18 mouse cellular contexts compared by ENCODE assay signal in genomic region chr14:41029303-41029702, GRCm38 (mm10). TPM values are rescaled to one million over a fixed set of nuclear protein-coding genes. Genes with fewer than 3 reads are reported as not detected.
DNase-seq lines count a peak whose midpoint lies in the region; ATAC-seq and TF ChIP-seq lines count a peak whose summit lies in the region.
"Had no signal": no experiment of that assay in that cellular context is flagged by ENCODE, and none has a peak within 500 bp of the region (broad histone marks: within the 10 kb centered on the region; RNA-seq: fewer than 3 reads in every experiment).

No protein-coding gene starts in this region.

- no peak overlapping the region for H3K27ac ChIP-seq in kidney, postnatal 0 days
- no peak overlapping the region for H3K27ac ChIP-seq in kidney, embryonic 15.5 days
- no peak overlapping the region for H3K27ac ChIP-seq in liver, embryonic 16.5 days (ENCODE audit: low read length)
- no peak overlapping the region for H3K27ac ChIP-seq in liver, embryonic 12.5 days
- H3K27ac ChIP-seq in intestine, postnatal 0 days (ENCODE audit: low read depth, low read length) = peak overlapping the region; percentile 15; the same call in 1 of the 2 replicates
- H3K27ac ChIP-seq in midbrain, embryonic 16.5 days (ENCODE audit: low read length) = no peak overlapping the region
- H3K27ac ChIP-seq: embryonic facial prominence, embryonic 10.5 days; forebrain, embryonic 13.5 days had no signal

- WGBS in kidney, postnatal 0 days = 75% methylated on average over 4 of the region's 4 CpGs
- WGBS in kidney, embryonic 15.5 days = 69% methylated on average over 4 of the region's 4 CpGs
- 70% methylated on average over 4 of the region's 4 CpGs for WGBS in liver, embryonic 16.5 days (ENCODE audit: insufficient replicate concordance)
- 70% methylated on average over 4 of the region's 4 CpGs for WGBS in liver, embryonic 12.5 days (ENCODE audit: insufficient replicate concordance)
- WGBS in intestine, postnatal 0 days = 49% methylated on average over 4 of the region's 4 CpGs
- WGBS in midbrain, embryonic 16.5 days = 70% methylated on average over 4 of the region's 4 CpGs

- H3K4me2 ChIP-seq in kidney, postnatal 0 days (ENCODE audit: low read length) = no peak overlapping the region
- H3K4me2 ChIP-seq in kidney, embryonic 15.5 days = no peak overlapping the region
- H3K4me2 ChIP-seq in liver, embryonic 16.5 days (ENCODE audit: low read depth, low read length) = no peak overlapping the region
- H3K4me2 ChIP-seq in liver, embryonic 12.5 days = no peak overlapping the region
- H3K4me2 ChIP-seq in intestine, postnatal 0 days (replicated peaks; ENCODE audit: low read depth) = no peak overlapping the region
- no peak overlapping the region for H3K4me2 ChIP-seq in midbrain, embryonic 16.5 days (ENCODE audit: low read length)
- H3K4me2 ChIP-seq: forebrain, embryonic 13.5 days; heart, embryonic 12.5 days had no signal

- H3K4me3 ChIP-seq in kidney, postnatal 0 days (replicated peaks; ENCODE audit: low read depth, low read length) = no peak overlapping the region
- no peak overlapping the region for H3K4me3 ChIP-seq in kidney, embryonic 15.5 days (replicated peaks)
- H3K4me3 ChIP-seq in liver, embryonic 16.5 days (ENCODE audit: low read depth, low read length) = no peak overlapping the region
- no peak overlapping the region for H3K4me3 ChIP-seq in liver, embryonic 12.5 days
- H3K4me3 ChIP-seq in intestine, postnatal 0 days (ENCODE audit: low read depth, low read length) = no peak overlapping the region
- H3K4me3 ChIP-seq in midbrain, embryonic 16.5 days (ENCODE audit: low read depth, low read length) = no peak overlapping the region
- H3K4me3 ChIP-seq: embryonic facial prominence, embryonic 10.5 days; forebrain, embryonic 13.5 days; heart, embryonic 12.5 days had no signal

- no peak for TF ChIP-seq CTCF in kidney, postnatal 0 days (IDR thresholded peaks at IDR 0.05; ENCODE audit: low read depth)
- TF ChIP-seq CTCF in intestine, postnatal 0 days (IDR thresholded peaks at IDR 0.05; ENCODE audit: low read depth) = no peak

- no peaks in the 10 kb centered on the region for H3K4me1 ChIP-seq in kidney, postnatal 0 days (replicated peaks; ENCODE audit: insufficient read depth, low read length)
- H3K4me1 ChIP-seq in kidney, embryonic 15.5 days = no peaks in the 10 kb centered on the region
- peaks cover 27% of the 10 kb centered on the region for H3K4me1 ChIP-seq in liver, embryonic 16.5 days (ENCODE audit: control insufficient read depth, low read depth, low read length)
- H3K4me1 ChIP-seq in liver, embryonic 12.5 days = peaks cover 38% of the 10 kb centered on the region
- peaks cover 4% of the 10 kb centered on the region; the same call in 1 of the 2 replicates for H3K4me1 ChIP-seq in intestine, postnatal 0 days (replicated peaks; ENCODE audit: control insufficient read depth, insufficient read depth, low read length)
- H3K4me1 ChIP-seq in midbrain, embryonic 16.5 days (ENCODE audit: control insufficient read depth, insufficient read depth, low read length) = no peaks in the 10 kb centered on the region
- H3K4me1 ChIP-seq: embryonic facial prominence, embryonic 10.5 days; forebrain, embryonic 13.5 days had no signal

- H3K9ac ChIP-seq in kidney, postnatal 0 days (ENCODE audit: low read depth, low read length) = no peak overlapping the region
- no peak overlapping the region for H3K9ac ChIP-seq in kidney, embryonic 15.5 days
- H3K9ac ChIP-seq in liver, embryonic 16.5 days (ENCODE audit: low read depth, low read length) = no peak overlapping the region
- H3K9ac ChIP-seq in liver, embryonic 12.5 days = no peak overlapping the region
- H3K9ac ChIP-seq in intestine, postnatal 0 days (ENCODE audit: low read depth, low read length) = no peak overlapping the region
- H3K9ac ChIP-seq in midbrain, embryonic 16.5 days (ENCODE audit: low read depth, low read length) = no peak overlapping the region
- H3K9ac ChIP-seq: forebrain, embryonic 13.5 days; forebrain, postnatal 0 days; heart, embryonic 12.5 days had no signal

- no peaks in the 10 kb centered on the region for H3K27me3 ChIP-seq in kidney, postnatal 0 days (ENCODE audit: insufficient read depth, low read length)
- H3K27me3 ChIP-seq in kidney, embryonic 15.5 days = no peaks in the 10 kb centered on the region
- no peaks in the 10 kb centered on the region for H3K27me3 ChIP-seq in liver, embryonic 16.5 days (ENCODE audit: control insufficient read depth, insufficient read depth, low read depth, low read length)
- H3K27me3 ChIP-seq in liver, embryonic 12.5 days (replicated peaks) = no peaks in the 10 kb centered on the region
- no peaks in the 10 kb centered on the region for H3K27me3 ChIP-seq in intestine, postnatal 0 days (replicated peaks; ENCODE audit: control insufficient read depth, insufficient read depth, low read length)
- H3K27me3 ChIP-seq in midbrain, embryonic 16.5 days (ENCODE audit: control insufficient read depth, insufficient read depth, low read depth, low read length) = no peaks in the 10 kb centered on the region
- H3K27me3 ChIP-seq: forebrain, embryonic 13.5 days; heart, embryonic 12.5 days had no signal

- no peak for DNase-seq in kidney, postnatal 0 days (ENCODE audit: low spot score)
- no peak for DNase-seq in thymus, adult 18-20 months
- DNase-seq: adrenal gland, adult 2 months; adrenal gland, postnatal 25 days; cerebellum, adult 18-20 months; cerebellum, adult 9-11 months; forebrain, postnatal 0 days; gastrocnemius, postnatal 14 days had no signal

- peak; percentile 59; the same call in 1 of the 2 replicates for ATAC-seq in kidney, postnatal 0 days (replicated peaks; ENCODE audit: low FRiP score, low read depth)
- ATAC-seq in kidney, embryonic 15.5 days (replicated peaks; ENCODE audit: low FRiP score) = no peak
- ATAC-seq in liver, embryonic 16.5 days (ENCODE audit: low read depth) = peak; percentile 17; the same call in 1 of the 2 replicates
- no peak for ATAC-seq in liver, embryonic 12.5 days
- ATAC-seq in intestine, postnatal 0 days = peak; percentile 80
- no peak for ATAC-seq in midbrain, embryonic 16.5 days
- ATAC-seq: forebrain, embryonic 13.5 days; forebrain, postnatal 0 days had no signal

- no peaks in the 10 kb centered on the region for H3K36me3 ChIP-seq in kidney, postnatal 0 days (ENCODE audit: insufficient read depth, low read length)
- no peaks in the 10 kb centered on the region for H3K36me3 ChIP-seq in kidney, embryonic 15.5 days
- no peaks in the 10 kb centered on the region for H3K36me3 ChIP-seq in liver, embryonic 16.5 days (ENCODE audit: control insufficient read depth, insufficient read depth)
- no peaks in the 10 kb centered on the region for H3K36me3 ChIP-seq in liver, embryonic 12.5 days
- H3K36me3 ChIP-seq in intestine, postnatal 0 days (ENCODE audit: control insufficient read depth, insufficient read depth) = no peaks in the 10 kb centered on the region
- no peaks in the 10 kb centered on the region for H3K36me3 ChIP-seq in midbrain, embryonic 16.5 days (ENCODE audit: control insufficient read depth, insufficient read depth, low read length)
- H3K36me3 ChIP-seq: embryonic facial prominence, embryonic 10.5 days; heart, embryonic 12.5 days had no signal

- H3K9me3 ChIP-seq in kidney, postnatal 0 days (replicated peaks; ENCODE audit: low read length) = no peaks in the 10 kb centered on the region
- H3K9me3 ChIP-seq in kidney, embryonic 15.5 days (replicated peaks) = no peaks in the 10 kb centered on the region
- no peaks in the 10 kb centered on the region for H3K9me3 ChIP-seq in liver, embryonic 16.5 days (replicated peaks; ENCODE audit: control insufficient read depth, low read length)
- no peaks in the 10 kb centered on the region for H3K9me3 ChIP-seq in liver, embryonic 12.5 days (replicated peaks)
- H3K9me3 ChIP-seq in intestine, postnatal 0 days (ENCODE audit: control insufficient read depth) = no peaks in the 10 kb centered on the region
- no peaks in the 10 kb centered on the region for H3K9me3 ChIP-seq in midbrain, embryonic 16.5 days (replicated peaks; ENCODE audit: control insufficient read depth, low read length, poor library complexity, severe bottlenecking)
- H3K9me3 ChIP-seq: embryonic facial prominence, embryonic 10.5 days; forebrain, embryonic 13.5 days; heart, embryonic 12.5 days had no signal

RNA-seq across cellular contexts. Expression of gene Fam213a, which starts 15.7 kb away (rescaled TPM):
- polyA plus RNA-seq in kidney, postnatal 0 days (2015; fragmentation: Nextera tagmentation; extraction: Ambion mirVana) = 80.5 and 94.7 TPM in 2 replicates
- polyA plus RNA-seq in kidney, embryonic 15.5 days (2015; fragmentation: Nextera tagmentation; extraction: Ambion mirVana) = 96.8 and 103 TPM in 2 replicates
- 92.7 and 96.5 TPM in 2 replicates for polyA plus RNA-seq in liver, embryonic 16.5 days (2015; fragmentation: Nextera tagmentation; extraction: Ambion mirVana)
- 77.7 and 79.0 TPM in 2 replicates for polyA plus RNA-seq in liver, embryonic 12.5 days (2016; fragmentation: Nextera tagmentation; extraction: Ambion mirVana)
- 86.9 and 96.2 TPM in 2 replicates for polyA plus RNA-seq in intestine, postnatal 0 days (2015; fragmentation: Nextera tagmentation; extraction: Ambion mirVana)
- 105 and 111 TPM in 2 replicates for polyA plus RNA-seq in midbrain, embryonic 16.5 days (2015; fragmentation: Nextera tagmentation; extraction: Ambion mirVana)

RNA-seq across cellular contexts. Expression of gene Dydc2, which starts 39.7 kb away (rescaled TPM):
- polyA plus RNA-seq in kidney, postnatal 0 days (2015; fragmentation: Nextera tagmentation; extraction: Ambion mirVana) = 0.23 TPM in 1 of 2 replicates, not detected in the other
- not detected in 2 replicates for polyA plus RNA-seq in kidney, embryonic 15.5 days (2015; fragmentation: Nextera tagmentation; extraction: Ambion mirVana)
- polyA plus RNA-seq in liver, embryonic 16.5 days (2015; fragmentation: Nextera tagmentation; extraction: Ambion mirVana) = not detected in 2 replicates
- not detected in 2 replicates for polyA plus RNA-seq in liver, embryonic 12.5 days (2016; fragmentation: Nextera tagmentation; extraction: Ambion mirVana)
- not detected in 2 replicates for polyA plus RNA-seq in intestine, postnatal 0 days (2015; fragmentation: Nextera tagmentation; extraction: Ambion mirVana)
- polyA plus RNA-seq in midbrain, embryonic 16.5 days (2015; fragmentation: Nextera tagmentation; extraction: Ambion mirVana) = 1.2 and 1.4 TPM in 2 replicates
- polyA plus RNA-seq: adrenal gland, adult 2 months; embryonic facial prominence, embryonic 10.5 days had no signal

RNA-seq across cellular contexts. Expression of gene Dydc1, which starts 43.4 kb away (rescaled TPM):
- not detected in 2 replicates for polyA plus RNA-seq in kidney, postnatal 0 days (2015; fragmentation: Nextera tagmentation; extraction: Ambion mirVana)
- 0.16 TPM in 1 of 2 replicates, not detected in the other for polyA plus RNA-seq in kidney, embryonic 15.5 days (2015; fragmentation: Nextera tagmentation; extraction: Ambion mirVana)
- polyA plus RNA-seq in liver, embryonic 16.5 days (2015; fragmentation: Nextera tagmentation; extraction: Ambion mirVana) = not detected in 2 replicates
- not detected in 2 replicates for polyA plus RNA-seq in liver, embryonic 12.5 days (2016; fragmentation: Nextera tagmentation; extraction: Ambion mirVana)
- not detected in 2 replicates for polyA plus RNA-seq in intestine, postnatal 0 days (2015; fragmentation: Nextera tagmentation; extraction: Ambion mirVana)
- polyA plus RNA-seq in midbrain, embryonic 16.5 days (2015; fragmentation: Nextera tagmentation; extraction: Ambion mirVana) = not detected in 2 replicates
- polyA plus RNA-seq: adrenal gland, adult 2 months; embryonic facial prominence, embryonic 10.5 days; gonadal fat pad, adult 2 months; heart, embryonic 12.5 days; heart, embryonic 16.5 days had no signal

Comparison
In these comparisons a context has a peak if more than half of its experiments do, and no peak if none do; other contexts are left out.
1. ATAC-seq: peak in kidney, postnatal 0 days (single experiment), liver, embryonic 16.5 days (single experiment) and intestine, postnatal 0 days (single experiment); none in kidney, embryonic 15.5 days (single experiment), liver, embryonic 12.5 days (single experiment) and midbrain, embryonic 16.5 days (single experiment).